Mouse (Mus musculus): ENCODE results near the gene Dtx2. TPM values are rescaled to one million over a fixed set of nuclear protein-coding genes. Genes with fewer than 3 reads are reported as not detected.

Gene Dtx2
- polyA plus RNA-seq, 1 experiment from 2014 or later, result 21.8 TPM

DNA sequence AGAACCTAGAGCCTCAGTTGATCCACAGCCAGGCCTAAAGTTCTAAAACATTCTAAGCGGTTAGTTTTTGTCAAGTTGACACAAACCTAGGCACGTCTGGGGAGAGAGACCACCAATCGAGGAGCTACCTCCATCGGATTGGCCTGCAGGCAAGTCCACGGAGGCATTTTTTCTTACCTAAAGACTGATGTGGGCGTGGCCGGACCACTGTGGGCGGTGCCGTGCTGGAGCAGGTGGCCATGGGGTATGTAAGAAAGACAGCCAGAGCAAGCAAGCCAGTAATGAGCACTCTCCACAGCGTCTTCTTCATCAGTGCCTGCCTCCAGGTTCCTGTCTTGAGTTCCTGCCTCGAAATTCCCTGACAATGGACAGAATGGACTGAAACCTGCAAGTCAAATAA is 78.9 kb downstream of the Dtx2 start:
- Histone ChIP-seq H3K27ac (no peak overlapping the region), H3K9ac (ENCODE audit: low read depth, low read length) (no peak overlapping the region), H3K4me2 (ENCODE audit: low read length) (no peak overlapping the region), H3K4me1 (replicated peaks; ENCODE audit: insufficient read depth, low read length) (no peaks in the 10 kb centered on the region; the same call in none of the 2 replicates), H3K27me3 (ENCODE audit: insufficient read depth, low read length) (no peaks in the 10 kb centered on the region), H3K4me3 (replicated peaks; ENCODE audit: low read depth, low read length) (no peak overlapping the region), H3K9me3 (replicated peaks; ENCODE audit: low read length) (no peaks in the 10 kb centered on the region), H3K36me3 (ENCODE audit: insufficient read depth, low read length) (no peaks in the 10 kb centered on the region)
- no peak for ATAC-seq (replicated peaks; ENCODE audit: low FRiP score, low read depth)
- DNase-seq (ENCODE audit: low spot score), result no peak
- no peak for TF ChIP-seq CTCF (IDR thresholded peaks at IDR 0.05; ENCODE audit: low read depth)
- WGBS, result 78% methylated on average over 11 of the region's 11 CpGs

- H3K27ac ChIP-seq, result no peak overlapping the region
- TF ChIP-seq CTCF (IDR thresholded peaks at IDR 0.05; ENCODE audit: low read depth), result no peak
- H3K4me1 ChIP-seq (replicated peaks; ENCODE audit: insufficient read depth, low read length), result no peaks in the 10 kb centered on the region; the same call in none of the 2 replicates
- no peaks in the 10 kb centered on the region for H3K9me3 ChIP-seq (replicated peaks; ENCODE audit: low read length)
- H3K4me3 ChIP-seq (replicated peaks; ENCODE audit: low read depth, low read length), result no peak overlapping the region
- 96% methylated on average over 5 of the region's 5 CpGs for WGBS
- DNase-seq (ENCODE audit: low spot score) (no peak), ATAC-seq (replicated peaks; ENCODE audit: low FRiP score, low read depth) (no peak)
- no peaks in the 10 kb centered on the region for H3K27me3 ChIP-seq (ENCODE audit: insufficient read depth, low read length)
- H3K4me2 ChIP-seq (ENCODE audit: low read length), result no peak overlapping the region
- no peaks in the 10 kb centered on the region for H3K36me3 ChIP-seq (ENCODE audit: insufficient read depth, low read length)
- H3K9ac ChIP-seq (ENCODE audit: low read depth, low read length), result no peak overlapping the region
These were observed 80.5 kb downstream of the Dtx2 start for GRCm38 (mm10) chr5:136075076-136075475.

DNA sequence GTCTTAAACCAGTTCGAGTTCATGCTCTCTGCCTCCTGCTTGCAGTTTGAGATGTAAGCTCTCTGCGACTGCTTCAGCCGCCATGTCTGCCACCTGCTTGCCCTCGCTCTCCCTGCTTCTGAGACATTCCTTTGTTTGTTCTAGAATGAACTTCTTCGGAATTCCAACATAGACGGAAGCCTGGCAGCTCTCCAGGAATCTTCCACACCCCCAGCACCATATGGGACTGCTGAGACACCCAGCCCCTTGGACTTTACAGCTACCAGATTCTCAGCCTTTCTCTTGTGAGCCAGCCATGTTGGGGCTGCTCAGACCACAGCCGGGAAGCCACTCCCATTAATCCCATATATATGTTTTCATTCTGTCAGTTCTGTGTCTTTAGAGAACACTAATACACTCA is 81.7 kb downstream of the Dtx2 start:
- Histone ChIP-seq H3K36me3 (ENCODE audit: insufficient read depth, low read length) (no peaks in the 10 kb centered on the region), H3K4me1 (replicated peaks; ENCODE audit: insufficient read depth, low read length) (no peaks in the 10 kb centered on the region; the same call in none of the 2 replicates), H3K27me3 (ENCODE audit: insufficient read depth, low read length) (no peaks in the 10 kb centered on the region), H3K4me2 (ENCODE audit: low read length) (peak overlapping the region; percentile 16; the same call in 1 of the 2 replicates), H3K4me3 (replicated peaks; ENCODE audit: low read depth, low read length) (no peak overlapping the region), H3K9ac (ENCODE audit: low read depth, low read length) (no peak overlapping the region), H3K27ac (peak overlapping the region; percentile 72), H3K9me3 (replicated peaks; ENCODE audit: low read length) (no peaks in the 10 kb centered on the region)
- ATAC-seq (replicated peaks; ENCODE audit: low FRiP score, low read depth) (no peak; the same call in 1 of the 2 replicates), DNase-seq (ENCODE audit: low spot score) (peak; percentile 63)
- 33% methylated on average over 7 of the region's 7 CpGs for WGBS
- no peak for TF ChIP-seq CTCF (IDR thresholded peaks at IDR 0.05; ENCODE audit: low read depth)

DNA sequence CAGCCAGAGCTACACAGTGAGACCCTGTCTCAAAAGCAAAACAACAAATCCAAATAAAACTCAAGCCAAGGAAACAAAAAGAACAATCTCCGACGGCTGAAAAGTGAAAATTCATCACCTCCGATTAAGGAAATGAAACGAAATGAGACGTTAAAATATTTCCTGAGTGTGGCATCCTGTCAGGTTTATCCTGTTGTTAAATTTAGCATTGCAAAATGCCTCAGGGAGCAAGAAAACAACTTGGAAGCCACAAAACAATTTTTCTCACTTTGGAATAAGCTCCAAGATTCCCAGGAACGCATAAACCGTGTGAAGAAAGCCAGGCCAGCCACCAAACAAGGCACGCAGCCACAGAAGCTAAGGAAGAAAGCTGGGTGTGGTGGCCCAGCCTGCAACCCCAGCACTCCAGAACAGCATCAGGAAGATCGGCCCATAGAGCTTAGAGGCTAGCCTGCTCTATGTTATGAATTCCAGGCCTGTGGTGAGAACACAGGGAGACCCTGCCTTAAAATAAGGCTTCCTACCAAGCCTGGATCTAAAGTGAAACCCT is 82.5 kb downstream of the Dtx2 start:
- H3K36me3 ChIP-seq (ENCODE audit: insufficient read depth, low read length), result no peaks in the 10 kb centered on the region
- 61% methylated on average over 9 of the region's 9 CpGs for WGBS
- H3K27ac ChIP-seq, result peak overlapping the region; percentile 72
- no peak overlapping the region for H3K4me2 ChIP-seq (ENCODE audit: low read length)
- no peak overlapping the region for H3K4me3 ChIP-seq (replicated peaks; ENCODE audit: low read depth, low read length)
- H3K9ac ChIP-seq (ENCODE audit: low read depth, low read length), result no peak overlapping the region
- ATAC-seq (replicated peaks; ENCODE audit: low FRiP score, low read depth), result no peak
- no peaks in the 10 kb centered on the region for H3K9me3 ChIP-seq (replicated peaks; ENCODE audit: low read length)
- no peak for TF ChIP-seq CTCF (IDR thresholded peaks at IDR 0.05; ENCODE audit: low read depth)
- peak; percentile 41 for DNase-seq (ENCODE audit: low spot score)
- H3K4me1 ChIP-seq (replicated peaks; ENCODE audit: insufficient read depth, low read length), result no peaks in the 10 kb centered on the region; the same call in none of the 2 replicates
- H3K27me3 ChIP-seq (ENCODE audit: insufficient read depth, low read length), result no peaks in the 10 kb centered on the region

DNA sequence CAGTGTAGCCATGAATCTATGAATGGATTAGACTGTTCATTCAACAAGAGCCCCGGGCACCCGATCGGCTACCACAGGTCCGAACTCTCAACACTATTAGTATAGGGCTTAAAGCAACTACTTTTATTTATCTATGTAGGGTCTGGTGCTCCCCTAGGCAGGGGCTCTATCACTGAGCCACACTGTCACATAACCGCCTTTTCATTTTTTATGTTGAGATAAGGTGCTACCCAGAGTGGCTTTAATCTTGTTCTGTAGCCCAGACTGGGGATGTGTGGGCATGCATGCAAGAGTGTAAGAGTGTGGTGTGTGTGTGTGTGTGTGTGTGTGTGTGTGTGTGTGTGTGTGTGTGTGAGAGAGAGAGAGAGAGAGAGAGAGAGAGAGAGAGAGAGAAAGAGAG is 83.5 kb downstream of the Dtx2 start:
- ATAC-seq (replicated peaks; ENCODE audit: low FRiP score, low read depth), result no peak
- Histone ChIP-seq H3K36me3 (ENCODE audit: insufficient read depth, low read length) (no peaks in the 10 kb centered on the region), H3K4me1 (replicated peaks; ENCODE audit: insufficient read depth, low read length) (no peaks in the 10 kb centered on the region; the same call in none of the 2 replicates), H3K27me3 (ENCODE audit: insufficient read depth, low read length) (no peaks in the 10 kb centered on the region), H3K4me3 (replicated peaks; ENCODE audit: low read depth, low read length) (no peak overlapping the region), H3K9ac (ENCODE audit: low read depth, low read length) (no peak overlapping the region), H3K27ac (no peak overlapping the region), H3K9me3 (replicated peaks; ENCODE audit: low read length) (no peaks in the 10 kb centered on the region), H3K4me2 (ENCODE audit: low read length) (no peak overlapping the region)
- no peak for TF ChIP-seq CTCF (IDR thresholded peaks at IDR 0.05; ENCODE audit: low read depth)
- no peak for DNase-seq (ENCODE audit: low spot score)
- WGBS, result 95% methylated on average over 5 of the region's 5 CpGs

GRCm38 (mm10) chr5:136082345-136082744 is 87.7 kb downstream of the Dtx2 start:
- Histone ChIP-seq H3K4me2 (ENCODE audit: low read length) (no peak overlapping the region), H3K27me3 (ENCODE audit: insufficient read depth, low read length) (no peaks in the 10 kb centered on the region), H3K36me3 (ENCODE audit: insufficient read depth, low read length) (no peaks in the 10 kb centered on the region), H3K4me1 (replicated peaks; ENCODE audit: insufficient read depth, low read length) (no peaks in the 10 kb centered on the region; the same call in 1 of the 2 replicates), H3K27ac (no peak overlapping the region), H3K9ac (ENCODE audit: low read depth, low read length) (no peak overlapping the region), H3K9me3 (replicated peaks; ENCODE audit: low read length) (no peaks in the 10 kb centered on the region), H3K4me3 (replicated peaks; ENCODE audit: low read depth, low read length) (no peak overlapping the region)
- DNase-seq (ENCODE audit: low spot score) (no peak), ATAC-seq (replicated peaks; ENCODE audit: low FRiP score, low read depth) (no peak)
- WGBS, result 85% methylated on average over 4 of the region's 4 CpGs
- TF ChIP-seq CTCF (IDR thresholded peaks at IDR 0.05; ENCODE audit: low read depth), result peak; percentile 37; the same call in 1 of the 2 replicates

Other genes with a start within 250 kb of the Dtx2 start
- gene Styxl1, start 216.4 kb upstream of the Dtx2 start, polyA plus RNA-seq (2015; fragmentation: Nextera tagmentation; extraction: Ambion mirVana), result 0.53 and 0.54 TPM in 2 replicates
- 752 and 801 TPM in 2 replicates for gene Mdh2, start 216.3 kb upstream of the Dtx2 start, polyA plus RNA-seq (2015; fragmentation: Nextera tagmentation; extraction: Ambion mirVana)
- gene Srrm3, start 187.9 kb upstream of the Dtx2 start, polyA plus RNA-seq (2015; fragmentation: Nextera tagmentation; extraction: Ambion mirVana), result 0.13 and 0.16 TPM in 2 replicates
- 99.9 and 113 TPM in 2 replicates for gene Hspb1, start 106.9 kb upstream of the Dtx2 start, polyA plus RNA-seq (2015; fragmentation: Nextera tagmentation; extraction: Ambion mirVana)
- gene Ywhag, start 60.2 kb upstream of the Dtx2 start, polyA plus RNA-seq (2015; fragmentation: Nextera tagmentation; extraction: Ambion mirVana), result 89.4 and 105 TPM in 2 replicates
- gene Ssc4d, start 20.3 kb upstream of the Dtx2 start, polyA plus RNA-seq (2015; fragmentation: Nextera tagmentation; extraction: Ambion mirVana), result 6.7 and 7.5 TPM in 2 replicates
- 0.13 and 0.16 TPM in 2 replicates for gene Zp3, start 14.7 kb upstream of the Dtx2 start, polyA plus RNA-seq (2015; fragmentation: Nextera tagmentation; extraction: Ambion mirVana)
- 5.1 and 6.0 TPM in 2 replicates for gene Upk3b, start 43.7 kb downstream of the Dtx2 start, polyA plus RNA-seq (2015; fragmentation: Nextera tagmentation; extraction: Ambion mirVana)
- 4.0 and 6.1 TPM in 2 replicates for gene Upk3bl, start 59.7 kb downstream of the Dtx2 start, polyA plus RNA-seq (2015; fragmentation: Nextera tagmentation; extraction: Ambion mirVana)
- 8.8 and 9.9 TPM in 2 replicates for gene Rasa4, start 89.1 kb downstream of the Dtx2 start, polyA plus RNA-seq (2015; fragmentation: Nextera tagmentation; extraction: Ambion mirVana)
- gene Polr2j, start 121.8 kb downstream of the Dtx2 start, polyA plus RNA-seq (2015; fragmentation: Nextera tagmentation; extraction: Ambion mirVana), result 239 and 250 TPM in 2 replicates
- gene Lrwd1, start 141.3 kb downstream of the Dtx2 start, polyA plus RNA-seq (2015; fragmentation: Nextera tagmentation; extraction: Ambion mirVana), result 21.6 and 23.1 TPM in 2 replicates
- gene Alkbh4, start 141.3 kb downstream of the Dtx2 start, polyA plus RNA-seq (2015; fragmentation: Nextera tagmentation; extraction: Ambion mirVana), result 12.2 and 15.4 TPM in 2 replicates
- gene Orai2, start 175.9 kb downstream of the Dtx2 start, polyA plus RNA-seq (2015; fragmentation: Nextera tagmentation; extraction: Ambion mirVana), result 6.2 and 6.9 TPM in 2 replicates
- 44.2 and 46.6 TPM in 2 replicates for gene Prkrip1, start 204.2 kb downstream of the Dtx2 start, polyA plus RNA-seq (2015; fragmentation: Nextera tagmentation; extraction: Ambion mirVana)

Data from kidney, postnatal 0 days (tissue).